Mouse (Mus musculus) midbrain, embryonic 15.5 days (tissue): Measurements from ENCODE around the gene Pigl. TPM values are rescaled to one million over a fixed set of nuclear protein-coding genes. Genes with fewer than 3 reads are reported as not detected.

Source experiments
- ATAC-seq: fragments of 200-750 bp; cut with Nextera tagmentation; replicated peaks from 2 replicates; pipeline ENCODE4 v1.8.0; 2017; ENCODE audit warnings: moderate TSS enrichment
- H3K27ac ChIP-seq: fragments of 300-500 bp; sonication (generic); 2 replicates; pipeline ENCODE4 v1.5.1; 2015; ENCODE audit warnings: mild to moderate bottlenecking, inconsistent platforms
- H3K27me3 ChIP-seq: fragments of 300-500 bp; sonication (generic); replicated peaks from 2 replicates; pipeline ENCODE4 v1.6.1; 2015; ENCODE audit warnings: inconsistent platforms
- H3K36me3 ChIP-seq: fragments of 300-500 bp; sonication (generic); replicated peaks from 2 replicates; pipeline ENCODE4 v1.6.1; 2015; ENCODE audit warnings: inconsistent platforms
- H3K4me1 ChIP-seq: fragments of 300-500 bp; sonication (generic); 2 replicates; pipeline ENCODE4 v1.6.1; 2015; ENCODE audit warnings: inconsistent platforms
- H3K4me2 ChIP-seq: fragments of 300-500 bp; sonication (generic); 2 replicates; pipeline ENCODE4 v1.6.1; 2015; ENCODE audit warnings: inconsistent platforms, mild to moderate bottlenecking, moderate library complexity
- H3K4me3 ChIP-seq: fragments of 300-500 bp; sonication (generic); 2 replicates; pipeline ENCODE4 v1.5.1; 2015; ENCODE audit warnings: mild to moderate bottlenecking, inconsistent platforms
- H3K9ac ChIP-seq: fragments of 300-500 bp; sonication (generic); 2 replicates; pipeline ENCODE4 v1.6.1; 2015; ENCODE audit warnings: mild to moderate bottlenecking, inconsistent platforms
- H3K9me3 ChIP-seq: fragments of 300-500 bp; sonication (generic); 2 replicates; pipeline ENCODE4 v1.6.1; 2016; ENCODE audit warnings: inconsistent platforms
- WGBS: fragments of 180-500 bp; shearing (Covaris S2); methylation state at CpG from one replicate; pipeline ENCODE4 v1.1.7; 2015; ENCODE audit warnings: mixed read lengths; 5-methylcytosine and 5-hydroxymethylcytosine counted together
- polyA plus RNA-seq: library from polyadenylated mRNA; unstranded; fragments of >200 nt; fragmentation: Nextera tagmentation; extraction: Ambion mirVana; gene quantifications from 2 replicates; pipeline ENCODE4 v1.2.1, GENCODE M21; 2015

Pigl gene
- polyA plus RNA-seq, 1 experiment from 2014 or later, result 8.6 TPM

- Histone ChIP-seq H3K4me1 (peaks cover 16% of the 10 kb centered on the region), H3K36me3 (0 out of 2 replicates have a peak, but pooled peaks cover 7% of the 10 kb centered on the region), H3K27ac (peak within 1 kb of the TSS; percentile 87), H3K4me3 (peak within 1 kb of the TSS; percentile 94), H3K4me2 (peak within 1 kb of the TSS; percentile 83), H3K9me3 (no peaks in the 10 kb centered on the region), H3K9ac (peak within 1 kb of the TSS; percentile 87), H3K27me3 (no peaks in the 10 kb centered on the region)
- 5% methylated on average over 57 of the region's 57 CpGs for WGBS
- ATAC-seq, result peak; percentile 79
Measured at GRCm38 (mm10) chr11:62539089-62539890, 81.0 kb downstream of the Pigl start, which contains the start of gene Cenpv. Gene Cenpv, minus strand, starts transcription at chr11:62539261.

- no peak overlapping the region for H3K4me2 ChIP-seq
- peaks cover 16% of the 10 kb centered on the region for H3K4me1 ChIP-seq
- no peak overlapping the region for H3K9ac ChIP-seq
- no peaks in the 10 kb centered on the region for H3K27me3 ChIP-seq
- no peak overlapping the region for H3K4me3 ChIP-seq
- ATAC-seq, result no peak
- H3K9me3 ChIP-seq, result no peaks in the 10 kb centered on the region
- 82% methylated on average over 7 of the region's 7 CpGs for WGBS
- H3K36me3 ChIP-seq, result 0 out of 2 replicates have a peak, but pooled peaks cover 5% of the 10 kb centered on the region
- H3K27ac ChIP-seq, result no peak overlapping the region
Measured at GRCm38 (mm10) chr11:62540167-62540566, 81.9 kb downstream of the Pigl start.

- no peak for ATAC-seq
- H3K9me3 ChIP-seq, result no peaks in the 10 kb centered on the region
- WGBS, result 47% methylated on average over 2 of the region's 2 CpGs
Measured at GRCm38 (mm10) chr11:62540969-62541368, 82.7 kb downstream of the Pigl start.

GRCm38 (mm10) chr11:62541581-62541980, 83.3 kb downstream of the Pigl start:
- Histone ChIP-seq H3K27ac (no peak overlapping the region), H3K27me3 (no peaks in the 10 kb centered on the region), H3K4me1 (peaks cover 16% of the 10 kb centered on the region), H3K4me3 (no peak overlapping the region), H3K36me3 (no peaks in the 10 kb centered on the region), H3K4me2 (no peak overlapping the region), H3K9ac (no peak overlapping the region), H3K9me3 (no peaks in the 10 kb centered on the region)
- ATAC-seq, result no peak
- 87% methylated on average over 8 of the region's 8 CpGs for WGBS

More at GRCm38 (mm10) chr11:62540969-62541368, 82.7 kb downstream of the Pigl start:
- no peak overlapping the region for H3K4me2 ChIP-seq
- peaks cover 16% of the 10 kb centered on the region for H3K4me1 ChIP-seq
- H3K27me3 ChIP-seq, result no peaks in the 10 kb centered on the region
- no peak overlapping the region for H3K27ac ChIP-seq
- H3K4me3 ChIP-seq, result no peak overlapping the region
- no peak overlapping the region for H3K9ac ChIP-seq
- H3K36me3 ChIP-seq, result no peaks in the 10 kb centered on the region

GRCm38 (mm10) chr11:62543991-62544390, 85.7 kb downstream of the Pigl start:
- H3K4me2 ChIP-seq, result no peak overlapping the region
- no peak overlapping the region for H3K4me3 ChIP-seq
- no peak overlapping the region for H3K9ac ChIP-seq
- no peak for ATAC-seq
- no peak overlapping the region for H3K27ac ChIP-seq
- no peaks in the 10 kb centered on the region for H3K9me3 ChIP-seq
- 92% methylated on average over 3 of the region's 3 CpGs for WGBS
- no peaks in the 10 kb centered on the region for H3K27me3 ChIP-seq
- H3K4me1 ChIP-seq, result peaks cover 11% of the 10 kb centered on the region
- H3K36me3 ChIP-seq, result no peaks in the 10 kb centered on the region

GRCm38 (mm10) chr11:62549782-62550181, 91.5 kb downstream of the Pigl start:
- peak overlapping the region; percentile 97 for H3K27ac ChIP-seq
- H3K4me1 ChIP-seq, result peaks cover 30% of the 10 kb centered on the region
- no peak for ATAC-seq
- H3K36me3 ChIP-seq, result no peaks in the 10 kb centered on the region
- H3K27me3 ChIP-seq, result no peaks in the 10 kb centered on the region
- H3K4me2 ChIP-seq, result peak overlapping the region; percentile 69
- WGBS, result 10% methylated on average over 5 of the region's 5 CpGs
- H3K9me3 ChIP-seq, result no peaks in the 10 kb centered on the region
- H3K4me3 ChIP-seq, result peak overlapping the region; percentile 57
- H3K9ac ChIP-seq, result peak overlapping the region; percentile 85

GRCm38 (mm10) chr11:62550227-62550685, 92.0 kb downstream of the Pigl start:
- Histone ChIP-seq H3K27me3 (no peaks in the 10 kb centered on the region), H3K4me2 (peak overlapping the region; percentile 69), H3K4me3 (peak overlapping the region; percentile 57), H3K9me3 (no peaks in the 10 kb centered on the region), H3K27ac (peak overlapping the region; percentile 97), H3K36me3 (no peaks in the 10 kb centered on the region), H3K9ac (peak overlapping the region; percentile 85), H3K4me1 (peaks cover 34% of the 10 kb centered on the region)
- ATAC-seq, result peak; percentile 47
- 2% methylated on average over 11 of the region's 11 CpGs for WGBS

- Histone ChIP-seq H3K27ac (peak within 1 kb of the TSS; percentile 97), H3K9ac (peak within 1 kb of the TSS; percentile 85), H3K36me3 (no peaks in the 10 kb centered on the region), H3K9me3 (no peaks in the 10 kb centered on the region), H3K4me1 (peaks cover 40% of the 10 kb centered on the region), H3K4me3 (peak within 1 kb of the TSS; percentile 57), H3K4me2 (peak within 1 kb of the TSS; percentile 69), H3K27me3 (no peaks in the 10 kb centered on the region)
- ATAC-seq, result peak; percentile 97
- under 1% methylated on average over 40 of the region's 40 CpGs for WGBS
Measured at GRCm38 (mm10) chr11:62550727-62551225, 92.5 kb downstream of the Pigl start, which contains the start of gene Ubb. Gene Ubb, plus strand, starts transcription at chr11:62551171.

GRCm38 (mm10) chr11:62551226-62552119, 93.2 kb downstream of the Pigl start:
- peak; percentile 89 for ATAC-seq
- Histone ChIP-seq H3K27ac (peak overlapping the region; percentile 97), H3K4me1 (peaks cover 44% of the 10 kb centered on the region), H3K9me3 (no peaks in the 10 kb centered on the region), H3K36me3 (no peaks in the 10 kb centered on the region), H3K9ac (peak overlapping the region; percentile 69), H3K4me3 (peak overlapping the region; percentile 57), H3K4me2 (peak overlapping the region; percentile 69), H3K27me3 (no peaks in the 10 kb centered on the region)
- WGBS, result under 1% methylated on average over 58 of the region's 58 CpGs

- ATAC-seq, result no peak
- H3K36me3 ChIP-seq, result no peaks in the 10 kb centered on the region
- peak overlapping the region; percentile 81 for H3K4me2 ChIP-seq
- peak overlapping the region; percentile 7; the same call in 1 of the 2 replicates for H3K9ac ChIP-seq
- no peak overlapping the region for H3K27ac ChIP-seq
- H3K4me3 ChIP-seq, result peak overlapping the region; percentile 39
- H3K9me3 ChIP-seq, result no peaks in the 10 kb centered on the region
- H3K27me3 ChIP-seq, result no peaks in the 10 kb centered on the region
- H3K4me1 ChIP-seq, result peaks cover 44% of the 10 kb centered on the region
- WGBS, result 42% methylated on average over 1 of the region's 1 CpGs
Measured at GRCm38 (mm10) chr11:62553186-62553585, 94.9 kb downstream of the Pigl start.

GRCm38 (mm10) chr11:62553633-62554032, 95.4 kb downstream of the Pigl start:
- 82% methylated on average over 5 of the region's 5 CpGs for WGBS
- Histone ChIP-seq H3K27me3 (no peaks in the 10 kb centered on the region), H3K9me3 (no peaks in the 10 kb centered on the region), H3K9ac (peak overlapping the region; percentile 28; the same call in 1 of the 2 replicates), H3K4me1 (peaks cover 43% of the 10 kb centered on the region), H3K4me3 (peak overlapping the region; percentile 39), H3K27ac (no peak overlapping the region), H3K36me3 (no peaks in the 10 kb centered on the region), H3K4me2 (peak overlapping the region; percentile 81)
- no peak for ATAC-seq
